Mouse (Mus musculus) ES-E14 (cell line): Measurements from ENCODE around the gene Ccdc169.

Experiments
- CHD2 ChIP-seq: IDR thresholded peaks from 2 replicates; pipeline ENCODE4 v1.6.1; 2014; ENCODE audit warnings: mild to moderate bottlenecking, low read depth, low read length, inconsistent platforms
- MAFK ChIP-seq: IDR thresholded peaks from 2 replicates; pipeline ENCODE4 v1.6.1; 2014; ENCODE audit warnings: mild to moderate bottlenecking, low read depth, low read length, inconsistent platforms; ENCODE audit not compliant: insufficient read depth
- ZC3H11A ChIP-seq: IDR thresholded peaks from 2 replicates; pipeline ENCODE4 v1.6.1; 2012; ENCODE audit warnings: low read depth, mild to moderate bottlenecking, inconsistent platforms, low read length, borderline replicate concordance

DNA sequence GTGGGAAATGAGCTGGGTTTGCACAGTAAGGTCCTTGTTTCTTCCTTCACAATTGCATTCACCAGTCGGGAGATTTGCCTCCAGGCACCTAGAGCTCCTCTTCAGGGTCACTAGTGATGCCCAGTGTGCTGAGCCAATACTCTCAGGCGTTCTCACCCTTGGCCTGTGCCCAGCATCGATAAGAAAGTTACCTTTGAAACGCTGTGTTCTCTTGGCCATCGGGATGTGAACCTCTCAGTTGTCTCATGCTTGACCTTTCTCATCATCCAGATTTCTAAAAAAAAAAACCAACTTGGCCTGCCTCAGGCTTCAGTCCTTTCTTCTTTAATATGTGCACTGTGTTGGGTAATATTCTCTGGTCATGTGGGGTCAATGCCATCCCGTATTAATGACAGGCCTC lies 9.3 kb downstream of the Ccdc169 start:
- TF ChIP-seq CHD2 (no peak), ZC3H11A (no peak), MAFK (no peak)
